Mouse (Mus musculus) gastrocnemius, postnatal 36 days (tissue): ENCODE measurements around the gene Glis2. TPM values are rescaled to one million over a fixed set of nuclear protein-coding genes. Genes with fewer than 3 reads are reported as not detected.
A peak's percentile ranks its signal among the peaks of the same experiment; 100 is the strongest.

Source experiments
- DNase-seq, 2 experiments: peaks; one replicate each; pipeline ENCODE4 v3.0.0; 2022
- intact Hi-C: fragments of 180-260 bp; cut with DNase I; formaldehyde crosslinking; loops from one replicate; pipeline ENCODE4 v1.15.1; 2025
- total RNA-seq, 2 experiments: library from RNA; stranded (reverse); gene quantifications; 2 replicates each; pipeline ENCODE4 v1.2.3; 2021

Gene Glis2
- total RNA-seq, 2 experiments from 2014 or later = 5.9 to 7.0 TPM

DNA sequence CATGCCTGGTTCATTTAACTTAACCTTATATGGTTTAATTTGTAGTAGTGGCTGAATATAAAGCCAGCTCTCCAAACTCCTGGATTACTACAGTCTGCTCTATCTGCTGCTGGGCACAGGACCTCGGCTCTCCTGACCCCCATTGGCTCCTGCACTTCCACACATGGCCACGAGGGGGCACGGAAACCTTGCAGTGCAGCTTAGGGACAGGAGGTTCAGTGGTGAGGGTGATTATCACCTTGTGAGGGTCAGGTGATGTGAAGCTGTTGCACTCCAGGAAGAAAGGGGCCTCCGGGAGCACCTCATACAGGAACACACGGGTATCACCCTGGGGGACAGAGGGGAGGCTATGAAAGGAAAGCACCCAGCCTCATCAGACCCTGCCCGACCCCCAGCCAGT lies 35.4 kb downstream of the Glis2 start:
- DNase-seq = peak; percentile 81 to 83
- intact Hi-C loops = loop anchor here (1.0 kb wide), 1 partner anchor 39 kb away; no protein-coding TSS in a partner anchor

DNA sequence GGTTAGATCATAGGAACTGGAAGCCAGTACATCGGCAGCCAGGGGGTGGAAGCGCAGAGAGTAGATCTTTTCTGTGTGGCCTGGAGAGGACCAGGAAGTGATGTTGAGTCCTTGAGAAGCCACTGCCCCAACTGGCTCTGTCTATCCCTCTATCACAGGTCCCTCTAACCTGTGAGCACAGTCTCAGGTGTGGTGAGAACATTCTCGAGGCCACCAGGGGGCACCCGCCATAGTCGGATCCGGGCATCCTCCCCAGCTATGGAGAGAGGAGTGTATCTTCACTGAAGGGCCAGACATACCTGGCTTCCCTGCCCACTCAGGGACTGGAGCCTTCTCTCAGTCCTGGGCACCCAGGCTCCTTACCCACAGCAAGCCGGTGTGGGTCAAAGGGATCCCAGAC lies 37.5 kb downstream of the Glis2 start:
- DNase-seq = no peak
- intact Hi-C loops = no loop called here

DNA sequence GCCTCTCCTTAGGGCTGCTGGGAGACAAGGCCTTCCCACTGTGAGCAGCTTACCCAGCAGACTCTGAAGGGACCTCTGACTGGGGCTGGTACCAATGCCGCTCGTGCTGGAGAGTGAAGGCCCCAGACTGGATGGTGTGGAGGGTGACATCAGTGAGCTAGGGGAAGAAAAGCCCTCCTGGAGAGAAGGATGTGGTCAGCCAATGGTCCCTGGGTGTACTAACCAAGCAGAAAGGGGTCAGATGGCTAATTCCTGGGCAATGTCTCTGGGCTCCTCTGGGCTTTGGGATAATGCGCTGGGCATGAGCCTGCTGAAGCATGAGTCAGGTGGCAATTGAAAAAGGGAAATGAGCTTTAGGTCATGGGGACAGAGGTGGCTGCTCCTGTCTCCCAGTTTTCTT lies 39.1 kb downstream of the Glis2 start:
- intact Hi-C loops = no loop called here
- DNase-seq = no peak

DNA sequence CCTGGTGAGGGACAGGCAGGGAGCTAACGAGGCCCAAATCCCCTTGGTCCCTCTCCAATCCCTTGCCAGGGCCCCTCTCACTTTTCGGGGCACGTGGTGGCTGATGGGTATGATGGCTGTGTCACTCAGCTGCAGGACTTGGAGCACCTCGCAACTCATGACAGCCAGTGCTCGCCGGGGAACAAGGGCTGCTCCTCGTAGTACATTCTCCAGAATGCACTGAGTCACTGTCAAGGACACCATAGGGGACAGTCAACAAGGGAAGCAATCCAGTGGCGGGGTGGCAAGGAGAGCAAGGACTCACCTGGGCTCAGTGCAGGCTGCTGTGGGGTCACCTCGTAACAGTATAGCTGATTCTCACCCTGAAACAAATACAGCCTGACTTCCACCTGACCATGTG lies 40.2 kb downstream of the Glis2 start:
- no peak for DNase-seq
- intact Hi-C loops = no loop called here

DNA sequence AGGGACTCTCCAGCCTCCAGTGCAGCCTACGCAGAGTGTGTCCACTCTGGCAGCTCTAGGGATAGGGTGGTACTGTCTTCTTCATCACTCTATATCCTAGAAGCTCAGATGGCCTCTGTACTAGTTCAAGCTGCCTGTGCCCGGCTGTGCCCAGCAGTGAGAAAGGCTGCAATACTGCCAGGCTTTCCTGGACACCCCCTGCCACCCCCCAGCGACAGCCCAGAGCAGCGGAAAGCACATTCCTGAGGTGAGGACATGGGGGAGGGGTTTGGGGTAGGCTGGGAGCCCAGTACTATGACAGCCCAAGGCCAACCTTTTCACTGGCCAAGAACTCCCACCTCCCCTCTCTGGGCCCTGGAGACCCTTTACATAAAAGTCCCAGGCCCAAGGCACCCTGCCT lies 41.2 kb downstream of the Glis2 start:
- DNase-seq = no peak
- intact Hi-C loops = no loop called here

DNA sequence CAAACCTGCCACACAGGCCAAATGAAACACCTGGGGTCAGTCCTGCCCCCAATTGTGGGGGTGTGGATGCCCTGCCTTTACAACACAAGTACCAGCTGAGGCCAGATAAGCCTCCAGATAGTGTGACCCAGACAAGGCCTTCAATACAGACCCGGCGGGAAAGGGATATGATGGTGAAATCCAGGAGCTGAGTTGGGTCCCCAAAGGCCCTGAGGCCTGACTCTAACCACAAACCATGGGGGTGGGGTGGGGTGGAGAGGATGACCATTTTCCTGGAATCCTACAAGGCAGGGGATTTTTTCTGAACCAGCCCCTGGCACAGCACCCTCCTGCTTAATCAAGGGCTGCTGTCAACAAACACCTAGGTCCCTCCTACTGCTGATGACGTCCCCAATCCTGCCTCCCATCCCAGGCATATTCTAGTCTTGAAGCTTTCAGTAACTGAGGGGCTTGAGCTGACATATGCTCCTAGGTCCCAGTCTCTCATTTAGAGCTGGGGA lies 44.4 kb downstream of the Glis2 start:
- DNase-seq = no peak
- intact Hi-C loops = no loop called here

DNA sequence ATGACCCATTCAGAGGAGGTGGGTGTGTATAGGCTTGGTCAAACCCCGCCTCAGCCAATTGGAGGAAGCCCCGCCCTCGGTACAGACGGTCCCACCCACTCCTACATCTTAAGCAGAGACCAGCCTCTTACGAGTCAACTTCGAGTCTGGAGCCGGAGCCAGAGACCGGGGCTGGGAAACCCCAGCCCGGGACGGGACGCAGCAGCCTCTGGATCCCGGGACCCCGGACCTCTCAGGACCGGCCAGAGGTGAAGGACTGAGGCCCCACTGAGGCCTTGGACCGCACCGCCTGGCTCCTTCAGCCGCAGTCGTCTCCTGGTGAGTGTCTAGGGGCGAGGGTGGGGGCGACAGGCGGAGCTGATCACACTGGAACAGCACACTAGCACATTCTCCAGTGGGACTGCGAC lies 45.3 kb downstream of the Glis2 start, which contains the start of the genes Vasn and Dnaja3:
Gene Vasn (plus strand): TSS at position 111 of the 407 bp plus-strand sequence.
Gene Dnaja3 (plus strand): TSS at position 159 of the 407 bp plus-strand sequence.
- intact Hi-C loops = no loop called here
- DNase-seq = peak; percentile 82 to 86

DNA sequence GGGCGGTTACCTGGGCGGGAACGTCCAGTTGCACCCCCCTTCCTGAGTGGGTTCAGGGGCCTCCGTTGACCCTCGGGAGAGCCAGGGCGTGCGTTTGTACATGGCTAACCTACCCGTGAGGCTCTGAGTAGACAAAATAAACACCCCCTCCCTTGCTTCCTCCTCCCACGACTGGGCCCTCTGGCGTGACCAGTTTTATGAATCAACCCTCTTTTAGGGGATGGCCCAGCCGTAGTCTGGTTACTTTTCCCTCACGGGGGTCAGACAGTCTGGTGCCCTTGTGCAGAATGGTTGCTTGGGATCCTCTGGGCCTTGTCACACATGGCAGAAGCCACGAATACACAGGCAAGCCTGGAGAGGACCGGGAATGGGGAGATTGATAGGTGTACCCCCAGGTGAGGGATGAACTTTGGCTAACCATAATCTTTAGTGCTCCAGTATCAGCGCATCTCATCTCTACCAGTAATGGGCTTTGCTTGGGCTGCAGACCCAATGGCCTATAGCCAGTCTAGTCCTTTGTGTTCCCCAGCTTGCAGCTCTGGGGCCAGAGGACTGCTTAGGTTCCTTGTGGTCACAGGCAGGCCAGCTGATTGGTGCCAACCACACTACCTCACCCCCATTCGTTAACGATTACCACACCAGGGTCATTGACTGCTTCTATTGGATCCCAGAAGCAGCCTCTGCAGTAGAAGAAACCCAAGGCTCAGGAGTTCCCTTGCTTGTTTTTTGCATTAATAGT lies 45.9 kb downstream of the Glis2 start:
- intact Hi-C loops = no loop called here
- no peak for DNase-seq

DNA sequence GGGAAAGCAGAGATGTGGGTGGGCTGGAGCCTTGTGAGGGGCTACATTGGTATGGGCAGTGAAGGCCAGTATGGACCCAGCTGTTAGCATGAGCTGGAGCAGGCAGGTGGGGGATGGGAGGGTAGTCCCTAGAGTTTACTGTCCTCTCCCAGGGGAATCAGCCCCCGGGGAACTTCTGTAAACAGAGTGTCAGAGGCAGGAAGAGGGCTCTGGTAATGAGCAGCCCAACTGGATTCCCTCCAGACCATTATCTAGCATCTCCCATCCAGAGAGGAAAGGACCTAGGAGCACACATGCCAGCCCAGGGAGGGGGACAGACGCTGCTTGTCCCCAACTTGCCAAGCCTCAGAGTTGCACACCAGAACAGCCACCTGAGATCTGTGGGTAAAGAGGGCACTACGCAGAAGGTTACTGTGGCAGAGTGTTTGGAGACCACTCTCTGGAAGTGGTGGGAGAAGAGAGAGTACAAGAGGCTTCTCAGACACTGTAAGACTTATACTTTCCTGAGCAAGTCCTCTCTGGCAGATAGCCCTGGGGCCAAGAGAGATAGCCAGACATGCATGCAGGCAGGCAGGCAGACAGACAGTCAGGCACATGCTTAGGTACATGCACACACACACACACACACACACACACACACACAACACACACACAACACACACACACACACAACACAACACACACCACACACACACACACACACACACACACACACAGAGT lies 46.8 kb downstream of the Glis2 start:
- intact Hi-C loops = no loop called here
- DNase-seq = no peak

DNA sequence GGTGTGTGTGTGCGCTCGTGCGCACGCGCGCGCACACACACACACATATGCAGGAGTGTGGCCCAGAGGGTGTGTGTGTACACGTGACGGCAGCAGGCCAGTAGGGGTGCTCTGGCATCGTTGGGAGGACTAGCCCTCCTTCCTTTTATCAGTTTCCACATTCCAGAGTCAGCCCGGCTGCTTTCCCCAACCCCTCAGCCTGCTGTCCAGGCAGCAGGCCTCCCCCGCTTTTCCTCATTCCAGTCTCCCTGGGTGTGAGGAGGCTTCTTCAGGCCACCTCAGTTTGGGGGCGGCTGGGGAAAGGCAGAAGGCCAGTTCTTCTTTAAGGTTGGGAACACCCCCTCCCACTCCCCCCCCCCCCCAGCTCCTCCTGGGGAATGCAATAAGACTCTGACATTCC lies 47.7 kb downstream of the Glis2 start:
- no peak for DNase-seq
- intact Hi-C loops = no loop called here

DNA sequence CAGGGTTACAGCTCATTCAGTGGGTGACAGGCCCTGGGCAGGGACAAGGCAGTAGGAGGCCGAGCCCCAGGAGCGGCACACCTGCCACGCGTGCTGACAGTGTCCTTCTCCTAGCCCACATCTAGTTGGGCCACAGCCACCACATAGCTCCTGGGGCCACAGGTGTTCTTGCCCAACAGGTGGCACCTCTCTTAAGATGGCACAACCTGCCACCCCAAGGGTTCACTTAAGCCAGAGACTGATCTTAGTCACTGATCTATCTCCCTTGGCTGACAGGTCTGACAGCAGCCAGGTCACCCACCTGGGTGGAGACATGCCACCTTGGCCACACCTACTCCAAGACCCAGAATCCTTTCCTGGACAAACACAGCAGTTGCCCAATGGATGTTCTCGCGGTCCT lies 48.4 kb downstream of the Glis2 start:
- no peak for DNase-seq
- intact Hi-C loops = no loop called here

DNA sequence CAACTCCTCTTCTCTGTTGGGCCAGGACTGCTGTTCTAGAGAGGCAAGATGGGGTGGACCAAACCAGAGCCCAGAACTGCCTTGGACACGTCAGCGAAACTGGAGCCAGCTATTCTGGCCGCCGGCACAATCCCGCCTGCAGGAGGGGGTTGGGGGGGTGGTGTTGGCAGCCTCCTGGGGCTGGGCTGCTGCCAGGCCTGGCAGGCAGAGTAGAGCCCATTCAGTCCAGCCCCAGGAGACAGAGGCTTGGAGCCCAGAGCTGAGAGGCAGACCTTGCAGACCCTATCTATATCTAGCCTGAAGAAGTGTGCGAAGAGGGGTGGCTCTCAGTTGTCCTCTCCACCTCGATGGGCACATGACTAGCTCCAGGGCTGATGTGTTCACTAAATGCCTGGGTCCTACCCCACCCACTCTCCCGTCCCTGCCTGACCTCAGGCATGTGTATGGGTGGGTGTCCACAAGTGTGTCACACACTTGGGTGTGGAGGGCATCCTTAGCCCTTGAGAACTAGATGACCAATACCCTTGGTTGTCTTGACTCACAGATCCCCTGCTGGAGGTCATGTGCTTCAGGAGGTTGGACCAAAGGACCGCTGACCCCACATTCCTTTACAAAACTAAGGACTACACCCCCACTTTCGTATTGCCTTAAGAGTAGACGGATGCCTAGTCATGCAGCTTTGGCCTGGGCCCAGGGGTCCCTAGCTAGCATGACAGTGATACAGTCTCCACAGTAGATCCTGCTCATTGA lies 49.3 kb downstream of the Glis2 start:
- peak; percentile 83 to 86 for DNase-seq
- intact Hi-C loops = no loop called here

DNA sequence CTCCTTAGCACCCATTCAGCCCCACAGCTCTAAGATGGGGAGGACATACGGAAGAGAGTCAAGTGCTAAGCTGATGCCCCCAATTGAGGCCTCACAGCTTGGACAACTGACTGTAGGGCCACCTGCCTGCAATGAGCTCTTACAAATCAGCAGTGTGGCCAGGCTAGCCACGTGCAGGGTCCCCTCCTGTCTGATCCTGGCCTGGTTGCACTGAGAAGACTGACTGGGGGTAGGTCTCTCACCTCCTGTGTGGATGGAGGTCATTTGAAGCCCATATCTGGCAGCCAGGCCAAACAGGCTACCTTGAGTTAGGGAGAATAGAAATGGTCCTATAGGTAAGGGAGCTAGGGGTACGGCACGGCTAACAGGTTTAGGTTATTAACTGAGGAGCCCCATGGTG lies 51.4 kb downstream of the Glis2 start:
- DNase-seq = no peak
- intact Hi-C loops = no loop called here

DNA sequence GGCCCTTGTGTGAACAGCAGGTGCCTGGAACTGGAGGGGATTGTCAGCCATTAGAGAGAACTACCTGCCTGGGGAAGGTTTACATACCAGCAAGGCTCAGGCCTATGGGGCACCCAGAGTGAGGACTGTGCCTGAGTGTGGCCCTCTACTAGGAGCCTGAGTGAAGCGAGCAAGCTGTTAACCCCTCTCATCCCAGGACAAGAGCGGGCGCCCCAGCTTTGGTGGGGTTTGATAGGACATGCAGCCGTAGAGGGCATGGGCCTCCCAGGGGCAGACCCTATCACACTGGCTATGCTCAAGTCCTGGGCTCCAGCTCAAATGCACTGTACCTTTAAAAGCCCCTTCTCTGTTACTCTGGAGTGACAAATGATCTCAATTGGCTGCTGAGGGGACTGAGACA lies 52.3 kb downstream of the Glis2 start:
- intact Hi-C loops = no loop called here
- no peak for DNase-seq

DNA sequence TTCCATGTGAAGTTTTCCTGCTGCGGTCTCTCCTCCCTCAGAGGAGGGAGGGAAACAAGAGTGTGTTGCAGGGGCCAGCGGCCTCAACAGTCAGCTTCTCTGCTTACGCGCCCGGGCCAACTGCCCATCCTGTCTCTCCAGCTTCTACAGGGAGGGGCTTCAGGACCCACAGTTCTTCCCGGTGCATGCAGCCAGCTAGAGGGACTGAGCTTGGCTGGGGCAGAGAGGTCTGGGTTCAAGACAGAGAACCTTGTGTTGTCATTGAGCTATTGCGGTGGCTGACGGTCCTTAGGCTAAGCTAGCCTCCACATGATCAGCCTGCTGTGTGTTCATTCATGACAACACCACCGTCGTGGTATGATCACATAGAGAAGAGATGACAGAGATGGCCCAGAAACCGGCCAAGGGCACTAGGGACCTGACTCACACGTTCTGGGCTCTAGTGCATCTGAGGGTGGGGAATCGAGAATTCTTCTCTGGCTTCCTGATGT lies 53.2 kb downstream of the Glis2 start:
- DNase-seq = peak; percentile 45 to 64
- intact Hi-C loops = no loop called here

DNA sequence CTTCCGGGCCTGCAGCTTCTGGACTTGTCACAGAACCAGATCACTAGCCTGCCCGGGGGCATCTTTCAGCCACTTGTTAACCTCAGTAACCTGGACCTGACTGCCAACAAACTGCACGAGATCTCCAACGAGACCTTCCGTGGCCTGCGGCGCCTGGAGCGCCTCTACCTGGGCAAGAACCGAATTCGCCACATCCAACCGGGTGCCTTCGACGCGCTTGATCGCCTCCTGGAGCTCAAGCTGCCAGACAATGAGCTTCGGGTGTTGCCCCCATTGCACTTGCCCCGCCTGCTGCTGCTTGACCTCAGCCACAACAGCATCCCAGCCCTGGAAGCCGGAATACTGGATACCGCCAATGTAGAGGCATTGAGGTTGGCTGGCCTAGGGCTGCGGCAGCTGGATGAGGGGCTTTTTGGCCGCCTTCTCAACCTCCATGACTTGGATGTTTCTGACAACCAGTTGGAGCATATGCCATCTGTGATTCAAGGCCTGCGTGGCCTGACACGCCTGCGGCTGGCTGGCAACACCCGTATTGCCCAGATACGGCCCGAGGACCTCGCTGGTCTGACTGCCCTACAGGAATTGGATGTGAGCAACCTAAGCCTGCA lies 54.0 kb downstream of the Glis2 start:
- no peak for DNase-seq
- intact Hi-C loops = no loop called here

DNA sequence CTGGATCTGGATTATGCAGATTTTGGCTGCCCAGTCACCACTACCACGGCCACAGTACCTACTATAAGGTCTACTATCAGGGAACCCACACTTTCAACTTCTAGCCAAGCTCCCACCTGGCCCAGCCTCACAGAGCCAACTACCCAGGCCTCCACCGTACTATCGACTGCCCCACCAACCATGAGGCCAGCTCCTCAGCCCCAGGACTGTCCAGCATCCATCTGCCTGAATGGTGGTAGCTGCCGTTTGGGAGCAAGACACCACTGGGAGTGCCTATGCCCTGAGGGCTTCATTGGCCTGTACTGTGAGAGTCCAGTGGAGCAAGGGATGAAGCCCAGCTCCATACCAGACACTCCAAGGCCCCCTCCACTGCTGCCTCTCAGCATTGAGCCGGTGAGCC lies 54.7 kb downstream of the Glis2 start:
- no peak for DNase-seq
- intact Hi-C loops = no loop called here

DNA sequence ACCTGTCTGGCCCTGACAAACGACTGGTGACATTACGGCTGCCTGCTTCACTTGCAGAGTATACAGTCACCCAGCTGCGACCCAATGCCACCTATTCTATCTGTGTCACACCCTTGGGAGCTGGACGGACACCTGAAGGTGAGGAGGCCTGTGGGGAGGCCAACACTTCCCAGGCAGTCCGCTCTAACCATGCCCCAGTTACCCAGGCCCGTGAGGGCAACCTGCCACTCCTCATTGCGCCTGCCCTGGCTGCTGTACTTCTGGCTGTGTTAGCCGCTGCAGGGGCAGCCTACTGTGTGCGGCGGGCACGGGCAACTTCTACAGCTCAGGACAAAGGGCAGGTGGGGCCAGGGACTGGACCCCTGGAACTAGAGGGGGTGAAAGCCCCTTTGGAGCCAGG lies 55.2 kb downstream of the Glis2 start:
- DNase-seq = no peak
- intact Hi-C loops = no loop called here

DNA sequence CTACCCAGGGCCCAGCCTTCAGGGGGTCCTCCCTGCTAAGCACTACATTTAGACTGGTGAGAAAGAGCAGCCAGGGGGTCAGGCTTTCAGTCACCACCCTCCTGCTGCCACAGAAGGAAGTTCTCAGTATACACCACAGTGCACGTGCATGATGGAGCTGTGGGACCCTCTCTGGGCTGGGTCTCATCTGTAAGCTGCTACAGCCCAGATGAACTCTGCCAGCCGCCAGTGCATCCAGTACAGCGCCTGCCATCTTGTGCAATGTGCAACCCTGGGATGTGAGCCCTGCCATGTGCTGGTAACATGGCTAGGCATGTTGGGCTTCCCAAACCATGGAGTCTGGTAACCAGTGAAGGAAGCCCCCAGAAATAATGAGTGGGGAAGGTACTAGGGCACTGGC lies 55.6 kb downstream of the Glis2 start:
- DNase-seq = no peak
- intact Hi-C loops = no loop called here

DNA sequence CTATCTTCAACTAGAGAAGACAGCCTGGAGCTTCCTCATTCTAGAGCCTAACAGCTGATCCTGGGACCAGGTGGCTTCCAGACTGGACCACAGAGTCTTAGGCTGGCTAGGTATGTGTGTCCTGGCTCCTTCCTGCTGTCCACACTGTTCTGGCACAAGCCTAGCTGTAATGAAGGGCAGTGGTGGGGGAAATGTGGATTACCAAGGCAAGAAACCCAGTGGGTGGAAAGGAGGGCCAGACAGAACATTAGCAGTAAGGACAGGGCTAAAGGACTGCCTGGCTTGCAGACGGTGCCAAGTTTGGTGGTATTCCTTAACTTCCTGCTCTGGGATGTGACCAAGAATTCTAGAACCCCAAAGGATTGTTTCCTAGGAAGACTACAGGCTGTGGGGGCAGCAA lies 56.6 kb downstream of the Glis2 start:
- DNase-seq = no peak
- intact Hi-C loops = no loop called here

DNA sequence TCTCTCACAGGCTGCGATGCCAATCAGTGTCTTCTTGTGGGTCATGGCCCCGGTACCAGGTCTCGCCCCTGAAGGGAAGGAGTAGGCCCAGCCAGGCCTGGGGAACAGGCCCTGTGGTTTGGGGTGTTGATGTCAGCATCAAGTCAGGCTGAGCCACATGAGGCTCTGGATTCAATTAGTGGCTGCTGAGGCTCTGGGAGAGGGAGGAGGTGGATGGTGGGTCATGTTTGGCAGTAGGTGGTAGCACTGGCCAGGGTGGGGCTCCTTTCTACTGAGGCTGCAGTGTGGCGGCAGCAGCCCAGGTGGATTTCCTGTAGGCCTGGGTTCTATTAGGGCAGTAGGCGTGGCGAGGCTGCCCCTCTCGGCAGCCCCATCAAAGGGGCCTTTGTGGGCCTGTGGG lies 57.1 kb downstream of the Glis2 start:
- intact Hi-C loops = no loop called here
- DNase-seq = no peak
